Mouse (Mus musculus) olfactory bulb, adult 2 months (tissue): ENCODE data around the gene Npb. TPM values are rescaled to one million over a fixed set of nuclear protein-coding genes. Genes with fewer than 3 reads are reported as not detected.

Experiments used
- H3K27ac ChIP-seq: fragments of 200-500 bp; 2 replicates; pipeline ENCODE4 v1.5.1; 2012; ENCODE audit warnings: low read depth, low read length; ENCODE audit not compliant: insufficient read depth
- H3K4me1 ChIP-seq: fragments of 200-500 bp; 2 replicates; pipeline ENCODE4 v1.6.1; 2012; ENCODE audit warnings: low read length; ENCODE audit not compliant: control insufficient read depth, insufficient read depth
- H3K4me3 ChIP-seq: fragments of 200-500 bp; 2 replicates; pipeline ENCODE4 v1.5.1; 2012; ENCODE audit warnings: mild to moderate bottlenecking, low read depth, low read length, moderate library complexity; ENCODE audit not compliant: insufficient read depth
- CTCF ChIP-seq: fragments of 200-500 bp; IDR thresholded peaks from 2 replicates; pipeline ENCODE4 v1.5.1; 2012; ENCODE audit warnings: low read depth, mild to moderate bottlenecking, low read length, moderate library complexity; ENCODE audit not compliant: insufficient read depth
- POLR2A ChIP-seq: fragments of 200-500 bp; IDR thresholded peaks from 2 replicates; pipeline ENCODE4 v1.6.1; 2012; ENCODE audit warnings: mild to moderate bottlenecking, low read depth, low read length, moderate library complexity; ENCODE audit not compliant: insufficient read depth
- WGBS: fragments of 180-500 bp; shearing (Covaris S2); methylation state at CpG from one replicate; pipeline ENCODE4 v1.1.7; 2018; 5-methylcytosine and 5-hydroxymethylcytosine counted together
- polyA plus RNA-seq: library from polyadenylated mRNA; stranded (reverse); fragments of >200 nt; gene quantifications from 2 replicates; pipeline ENCODE4 v1.2.4, GENCODE M21; 2012; ENCODE audit warnings: low replicate concordance; ENCODE audit not compliant: missing spikeins, insufficient read depth, insufficient read length

Npb gene
- polyA plus RNA-seq, 1 experiment = not detected

DNA sequence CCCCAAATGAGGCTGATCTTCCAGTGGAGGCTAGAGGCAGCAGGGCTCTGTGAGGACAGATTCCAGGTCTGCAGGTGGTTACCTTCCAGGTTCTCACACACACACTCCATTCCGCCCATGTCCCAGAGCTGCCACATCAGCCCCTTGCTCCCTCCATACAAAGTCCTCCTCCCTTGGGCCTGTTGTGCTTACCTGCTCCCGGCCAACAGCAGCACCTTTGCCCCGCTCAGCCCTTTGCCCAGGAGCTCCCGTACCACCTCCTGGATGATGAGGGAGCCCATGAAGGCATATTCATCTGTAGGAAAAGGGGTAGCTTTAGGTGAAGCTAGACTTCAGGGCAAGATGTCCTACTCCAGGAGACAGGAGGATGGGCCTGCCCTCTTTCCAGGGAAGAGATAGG lies 49.0 kb downstream of the Npb start:
- TF ChIP-seq CTCF (no peak), POLR2A (no peak)
- Histone ChIP-seq H3K4me1 (peaks cover 26% of the 10 kb centered on the region), H3K27ac (no peak overlapping the region), H3K4me3 (no peak overlapping the region)
- 89% methylated on average over 4 of the region's 4 CpGs for WGBS

Other genes with a start within 250 kb of the Npb start
- not detected in 2 replicates for gene Fscn2, start 246.9 kb upstream of the Npb start, polyA plus RNA-seq
- gene Faap100, start 229.7 kb upstream of the Npb start, polyA plus RNA-seq = not detected in 2 replicates
- not detected in 2 replicates for gene Nploc4, start 170.8 kb upstream of the Npb start, polyA plus RNA-seq
- not detected in 2 replicates for gene Tspan10, start 165.8 kb upstream of the Npb start, polyA plus RNA-seq
- not detected in 2 replicates for gene Pde6g, start 155.0 kb upstream of the Npb start, polyA plus RNA-seq
- not detected in 2 replicates for gene Oxld1, start 150.4 kb upstream of the Npb start, polyA plus RNA-seq
- gene Ccdc137, start 150.4 kb upstream of the Npb start, polyA plus RNA-seq = not detected in 2 replicates
- not detected in 2 replicates for gene Arl16, start 140.9 kb upstream of the Npb start, polyA plus RNA-seq
- gene Mrpl12, start 123.9 kb upstream of the Npb start, polyA plus RNA-seq = not detected in 2 replicates
- gene Slc25a10, start 116.6 kb upstream of the Npb start, polyA plus RNA-seq = not detected in 2 replicates
- not detected in 2 replicates for gene Gcgr, start 77.8 kb upstream of the Npb start, polyA plus RNA-seq
- gene Mcrip1, start 58.8 kb upstream of the Npb start, polyA plus RNA-seq = not detected in 2 replicates
- not detected in 2 replicates for gene Ppp1r27, start 57.3 kb upstream of the Npb start, polyA plus RNA-seq
- 309 TPM in 1 of 2 replicates, not detected in the other for gene P4hb, start 35.2 kb upstream of the Npb start, polyA plus RNA-seq
- gene Arhgdia, start 26.9 kb upstream of the Npb start, polyA plus RNA-seq = 143 TPM in 1 of 2 replicates, not detected in the other
- not detected in 2 replicates for gene Alyref, start 10.1 kb upstream of the Npb start, polyA plus RNA-seq
- gene Anapc11, start 10.1 kb upstream of the Npb start, polyA plus RNA-seq = not detected in 2 replicates
- gene Pcyt2, start 9.5 kb downstream of the Npb start, polyA plus RNA-seq = not detected in 2 replicates
- not detected in 2 replicates for gene Sirt7, start 16.8 kb downstream of the Npb start, polyA plus RNA-seq
- 234 TPM in 1 of 2 replicates, not detected in the other for gene Mafg, start 25.1 kb downstream of the Npb start, polyA plus RNA-seq
- gene Pycr1, start 35.3 kb downstream of the Npb start, polyA plus RNA-seq = not detected in 2 replicates
- not detected in 2 replicates for gene Myadml2, start 39.7 kb downstream of the Npb start, polyA plus RNA-seq
- gene Notum, start 52.7 kb downstream of the Npb start, polyA plus RNA-seq = not detected in 2 replicates
- gene Aspscr1, start 64.5 kb downstream of the Npb start, polyA plus RNA-seq = not detected in 2 replicates
- not detected in 2 replicates for gene Cenpx, start 105.3 kb downstream of the Npb start, polyA plus RNA-seq
- not detected in 2 replicates for gene Lrrc45, start 105.4 kb downstream of the Npb start, polyA plus RNA-seq
- gene Rac3, start 113.0 kb downstream of the Npb start, polyA plus RNA-seq = not detected in 2 replicates
- gene Dcxr, start 118.8 kb downstream of the Npb start, polyA plus RNA-seq = not detected in 2 replicates
- not detected in 2 replicates for gene Cbr2, start 123.6 kb downstream of the Npb start, polyA plus RNA-seq
- gene Hmga1b, start 154.3 kb downstream of the Npb start, polyA plus RNA-seq = not detected in 2 replicates
- gene Rfng, start 175.7 kb downstream of the Npb start, polyA plus RNA-seq = not detected in 2 replicates
- not detected in 2 replicates for gene Gps1, start 175.8 kb downstream of the Npb start, polyA plus RNA-seq
- gene Dus1l, start 187.9 kb downstream of the Npb start, polyA plus RNA-seq = not detected in 2 replicates
- not detected in 2 replicates for gene Fasn, start 216.1 kb downstream of the Npb start, polyA plus RNA-seq